Mouse (Mus musculus): Measurements from ENCODE around the gene Rtl1.

DNA sequence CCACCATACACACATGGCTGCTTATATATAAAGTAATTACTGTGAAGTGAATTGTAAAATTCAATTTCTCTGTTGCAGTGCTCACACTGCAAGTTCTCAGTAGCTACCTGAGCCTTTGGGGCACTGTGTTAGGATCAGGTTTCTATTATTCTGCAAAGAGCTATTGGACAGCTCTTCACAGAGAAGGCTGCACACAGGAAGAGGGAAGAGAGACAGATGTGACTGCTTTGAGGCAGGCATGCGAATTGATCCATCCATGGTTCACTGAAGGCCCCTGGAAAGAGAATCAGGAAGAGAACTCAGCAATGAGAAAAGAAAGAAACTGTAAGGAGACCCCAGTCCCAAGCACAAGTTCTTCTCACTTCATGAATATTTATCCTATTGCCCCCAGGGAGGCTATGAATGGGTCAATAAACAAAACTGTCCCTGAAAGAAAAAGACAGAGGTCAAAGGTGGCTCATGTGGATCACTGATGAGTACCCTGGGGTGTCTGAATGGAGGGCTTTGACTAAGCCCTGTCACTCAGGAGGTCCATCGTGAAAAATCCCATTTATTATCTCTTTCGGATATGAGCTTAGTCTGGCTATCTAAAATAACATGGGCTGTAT is 40.5 kb upstream of the Rtl1 start:
- no peak for TF ChIP-seq POLR2A (IDR thresholded peaks at IDR 0.05; ENCODE audit: extremely low read depth, insufficient read depth, low read length)
- no peak for TF ChIP-seq CTCF (IDR thresholded peaks at IDR 0.05; ENCODE audit: extremely low read depth, insufficient read depth, low read length)

Measured in cortical plate, adult 2 months (tissue).